Mouse (Mus musculus) right cerebral cortex, adult 18-20 months (tissue): ENCODE data around the gene Klhdc8b.

Experiments used
- DNase-seq: peaks from one replicate; pipeline ENCODE4 v3.0.0; 2022; ENCODE audit warnings: mixed read lengths

Gene Klhdc8b

GRCm38 (mm10) chr9:108480813-108481519 lies 19.6 kb upstream of the Klhdc8b start:
- DNase-seq, result no peak

GRCm38 (mm10) chr9:108479721-108480351 lies 18.5 kb upstream of the Klhdc8b start, which contains the start of gene Lamb2:
Gene Lamb2, plus strand, starts transcription at chr9:108479736.
- no peak for DNase-seq

GRCm38 (mm10) chr9:108479241-108479640 lies 17.9 kb upstream of the Klhdc8b start:
- DNase-seq, result no peak

- DNase-seq, result no peak
These were observed 17.3 kb upstream of the Klhdc8b start for GRCm38 (mm10) chr9:108478638-108479156.

GRCm38 (mm10) chr9:108474528-108474927 lies 13.1 kb upstream of the Klhdc8b start:
- DNase-seq, result no peak

- no peak for DNase-seq
These were observed 8.5 kb upstream of the Klhdc8b start for GRCm38 (mm10) chr9:108469845-108470244.

GRCm38 (mm10) chr9:108469430-108469829 lies 8.0 kb upstream of the Klhdc8b start:
- no peak for DNase-seq

- DNase-seq, result no peak
These were observed 4.8 kb upstream of the Klhdc8b start for GRCm38 (mm10) chr9:108466219-108466618.

GRCm38 (mm10) chr9:108463713-108464112 lies 2.3 kb upstream of the Klhdc8b start:
- no peak for DNase-seq

GRCm38 (mm10) chr9:108462192-108462591 lies 811 bp upstream of the Klhdc8b start:
- DNase-seq, result no peak

- DNase-seq, result no peak
These were observed 294 bp upstream of the Klhdc8b start for GRCm38 (mm10) chr9:108461675-108462074.

- peak; percentile 90 for DNase-seq
These were observed 832 bp downstream of the Klhdc8b start, which contains the start of gene Ccdc71 for GRCm38 (mm10) chr9:108460319-108461178. Gene Ccdc71, plus strand, starts transcription at chr9:108460527.

GRCm38 (mm10) chr9:108459939-108460318 lies 1.5 kb downstream of the Klhdc8b start:
- DNase-seq, result no peak

GRCm38 (mm10) chr9:108456953-108457352 lies 4.4 kb downstream of the Klhdc8b start:
- no peak for DNase-seq

GRCm38 (mm10) chr9:108455747-108456571 lies 5.4 kb downstream of the Klhdc8b start:
- DNase-seq, result no peak

GRCm38 (mm10) chr9:108454429-108454828 lies 7.0 kb downstream of the Klhdc8b start:
- no peak for DNase-seq

GRCm38 (mm10) chr9:108453458-108453857 lies 7.9 kb downstream of the Klhdc8b start:
- DNase-seq, result no peak

GRCm38 (mm10) chr9:108452911-108453310 lies 8.5 kb downstream of the Klhdc8b start:
- no peak for DNase-seq

GRCm38 (mm10) chr9:108452291-108452906 lies 9.0 kb downstream of the Klhdc8b start:
- DNase-seq, result peak; percentile 86

GRCm38 (mm10) chr9:108451519-108452160 lies 9.7 kb downstream of the Klhdc8b start:
- no peak for DNase-seq

- no peak for DNase-seq
These were observed 10.2 kb downstream of the Klhdc8b start for GRCm38 (mm10) chr9:108451170-108451493.
